Mouse (Mus musculus) kidney, adult 2 months (tissue): ENCODE results near the gene Stk39.

ENCODE experiments used
- CTCF ChIP-seq: fragments of 200-500 bp; conservative IDR thresholded peaks from 2 replicates; pipeline ENCODE4 v1.5.1; 2011; ENCODE audit warnings: low read depth, mild to moderate bottlenecking, control low read depth, low read length, moderate library complexity, mixed read lengths; ENCODE audit not compliant: insufficient read depth, insufficient read length
- POLR2A ChIP-seq: fragments of 200-500 bp; IDR thresholded peaks from one replicate; pipeline ENCODE4 v1.6.1; 2011; ENCODE audit warnings: low read depth, low read length, control low read depth

- TF ChIP-seq CTCF, result no peak
- no peak for TF ChIP-seq POLR2A
These were observed 230.0 kb downstream of the Stk39 start for GRCm38 (mm10) chr2:68242069-68242468.
